Mouse (Mus musculus): ENCODE measurements at regions not wholly inside any gene's neighbourhood (a gene's known extent, or its start where the extent isn't known, plus 50 kb on each side); places are given as distances from the start of the nearest gene placed in this dataset.

GRCm38 (mm10) chr10:16706976-16707375, 1016.0 kb upstream of the Cited2 start:
- no peak for ATAC-seq (replicated peaks; ENCODE audit: low read depth, poor library complexity, severe bottlenecking)

GRCm38 (mm10) chr10:16713143-16713542, 1009.9 kb upstream of the Cited2 start:
- no peak for ATAC-seq (replicated peaks; ENCODE audit: low read depth, poor library complexity, severe bottlenecking)

- ATAC-seq (replicated peaks; ENCODE audit: low read depth, poor library complexity, severe bottlenecking): no peak
Measured at GRCm38 (mm10) chr10:16714065-16714464, 1009.0 kb upstream of the Cited2 start.

- ATAC-seq (replicated peaks; ENCODE audit: low read depth, poor library complexity, severe bottlenecking): no peak; the same call in 1 of the 2 replicates
Measured at GRCm38 (mm10) chr10:16714526-16714925, 1008.5 kb upstream of the Cited2 start.

GRCm38 (mm10) chr10:16742246-16742645, 980.8 kb upstream of the Cited2 start:
- ATAC-seq (replicated peaks; ENCODE audit: low read depth, poor library complexity, severe bottlenecking): no peak

GRCm38 (mm10) chr10:16751546-16751945, 971.5 kb upstream of the Cited2 start:
- no peak for ATAC-seq (replicated peaks; ENCODE audit: low read depth, poor library complexity, severe bottlenecking)

- ATAC-seq (replicated peaks; ENCODE audit: low read depth, poor library complexity, severe bottlenecking): no peak
Measured at GRCm38 (mm10) chr10:16789641-16790243, 933.3 kb upstream of the Cited2 start.

- ATAC-seq (replicated peaks; ENCODE audit: low read depth, poor library complexity, severe bottlenecking): no peak
Measured at GRCm38 (mm10) chr10:16803978-16804377, 919.0 kb upstream of the Cited2 start.

- ATAC-seq (replicated peaks; ENCODE audit: low read depth, poor library complexity, severe bottlenecking): no peak
Measured at GRCm38 (mm10) chr10:16810716-16811115, 912.3 kb upstream of the Cited2 start.

- no peak for ATAC-seq (replicated peaks; ENCODE audit: low read depth, poor library complexity, severe bottlenecking)
Measured at GRCm38 (mm10) chr10:16814013-16814412, 909.0 kb upstream of the Cited2 start.

- ATAC-seq (replicated peaks; ENCODE audit: low read depth, poor library complexity, severe bottlenecking): no peak
Measured at GRCm38 (mm10) chr10:16861534-16861933, 861.5 kb upstream of the Cited2 start.

GRCm38 (mm10) chr10:16866914-16867313, 856.1 kb upstream of the Cited2 start:
- no peak for ATAC-seq (replicated peaks; ENCODE audit: low read depth, poor library complexity, severe bottlenecking)

- no peak for ATAC-seq (replicated peaks; ENCODE audit: low read depth, poor library complexity, severe bottlenecking)
Measured at GRCm38 (mm10) chr10:16874131-16874530, 848.9 kb upstream of the Cited2 start.

- no peak for ATAC-seq (replicated peaks; ENCODE audit: low read depth, poor library complexity, severe bottlenecking)
Measured at GRCm38 (mm10) chr10:16878197-16878596, 844.8 kb upstream of the Cited2 start.

GRCm38 (mm10) chr10:16893316-16893715, 829.7 kb upstream of the Cited2 start:
- no peak for ATAC-seq (replicated peaks; ENCODE audit: low read depth, poor library complexity, severe bottlenecking)

- no peak for ATAC-seq (replicated peaks; ENCODE audit: low read depth, poor library complexity, severe bottlenecking)
Measured at GRCm38 (mm10) chr10:16895332-16895731, 827.7 kb upstream of the Cited2 start.

GRCm38 (mm10) chr10:16922888-16923287, 800.1 kb upstream of the Cited2 start:
- ATAC-seq (replicated peaks; ENCODE audit: low read depth, poor library complexity, severe bottlenecking): no peak

GRCm38 (mm10) chr10:16923851-16924250, 799.2 kb upstream of the Cited2 start:
- no peak for ATAC-seq (replicated peaks; ENCODE audit: low read depth, poor library complexity, severe bottlenecking)

GRCm38 (mm10) chr10:16937705-16938104, 785.3 kb upstream of the Cited2 start:
- ATAC-seq (replicated peaks; ENCODE audit: low read depth, poor library complexity, severe bottlenecking): no peak

GRCm38 (mm10) chr10:16951636-16952035, 771.4 kb upstream of the Cited2 start:
- ATAC-seq (replicated peaks; ENCODE audit: low read depth, poor library complexity, severe bottlenecking): no peak

GRCm38 (mm10) chr10:16960971-16961370, 762.0 kb upstream of the Cited2 start:
- no peak for ATAC-seq (replicated peaks; ENCODE audit: low read depth, poor library complexity, severe bottlenecking)

- no peak for ATAC-seq (replicated peaks; ENCODE audit: low read depth, poor library complexity, severe bottlenecking)
Measured at GRCm38 (mm10) chr10:16962463-16962862, 760.6 kb upstream of the Cited2 start.
